Mouse (Mus musculus) CD4-positive, CD25-positive, alpha-beta regulatory T cell, adult 2 months (primary cell): ENCODE measurements at regions not wholly inside any gene's neighbourhood (a gene's known extent, or its start where the extent isn't known, plus 50 kb on each side); places are given as distances from the start of the nearest gene placed in this dataset.

Source experiments
- DNase-seq: peaks from one replicate; pipeline ENCODE4 v3.0.0-alpha.2; 2012; ENCODE audit warnings: low read depth, low spot score

DNA sequence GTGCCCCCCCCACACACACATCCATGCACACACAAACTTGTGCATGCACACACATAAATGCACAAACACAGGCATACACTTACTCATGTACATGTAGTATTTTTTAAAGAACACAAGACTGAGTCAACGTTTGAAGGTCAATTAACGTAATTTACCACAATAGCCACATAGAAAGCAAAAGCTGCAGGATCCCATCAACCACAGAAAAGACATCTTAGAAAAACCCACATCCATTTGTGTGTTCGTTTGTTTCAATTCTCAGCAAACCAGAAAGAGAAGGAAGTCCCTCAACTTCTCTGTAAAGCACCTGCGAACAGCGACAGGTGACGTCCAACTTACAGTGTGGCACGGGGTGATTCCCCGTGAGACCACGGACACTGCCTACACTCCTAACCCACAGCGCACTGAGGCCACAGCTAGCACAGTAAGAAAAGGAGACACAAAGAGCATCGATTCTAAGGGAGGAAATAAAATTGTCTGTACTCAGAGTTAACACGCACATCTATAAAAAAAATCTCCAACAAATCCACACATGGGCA is 53.8 kb downstream of the Dio3 start:
- DNase-seq, result peak; percentile 50

DNA sequence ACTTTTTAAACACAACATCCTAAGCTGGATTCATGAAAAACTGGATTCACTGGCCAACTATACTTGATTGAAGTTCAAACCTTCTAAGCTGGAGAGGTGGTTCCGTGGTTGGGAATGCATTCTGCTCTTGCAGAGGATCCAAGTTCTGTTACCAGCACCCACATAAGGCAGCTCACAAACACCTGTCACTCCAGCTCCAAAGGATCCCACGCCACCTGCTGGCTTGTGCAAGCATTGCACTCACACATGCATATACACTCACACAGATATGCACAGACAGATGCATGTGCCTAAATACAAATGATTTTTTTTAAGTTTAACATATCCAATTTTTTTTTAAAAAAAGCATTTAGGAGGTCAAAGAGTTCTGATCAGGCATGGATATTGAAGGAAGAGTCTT is 55.7 kb downstream of the Dio3 start:
- peak; percentile 7 for DNase-seq

DNA sequence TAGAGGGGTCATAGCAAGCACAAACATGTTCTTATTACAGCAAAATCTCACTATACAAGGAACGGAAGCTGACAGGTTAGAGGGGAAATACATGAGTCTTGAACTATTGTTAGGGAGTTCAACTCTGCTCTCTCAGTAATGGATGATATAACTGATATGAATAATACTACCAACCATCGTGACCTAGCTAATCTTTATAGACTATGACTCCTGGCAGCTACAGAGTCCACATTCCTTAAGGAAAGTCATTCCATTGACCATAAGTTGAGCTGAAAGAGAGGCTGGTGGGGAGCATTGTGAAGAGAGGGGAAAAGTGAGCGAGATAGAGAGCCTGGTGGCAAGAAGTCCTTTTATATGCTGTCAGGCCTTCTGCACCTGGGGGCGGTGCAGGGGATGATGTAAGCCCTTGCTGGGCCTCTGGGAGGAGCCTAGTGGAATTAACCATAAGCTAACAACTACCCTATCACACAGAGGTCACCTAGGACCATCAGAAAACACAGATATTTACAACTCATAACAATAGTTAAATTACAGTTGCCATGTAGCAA is 65.5 kb downstream of the Dio3 start:
- DNase-seq, result no peak

DNA sequence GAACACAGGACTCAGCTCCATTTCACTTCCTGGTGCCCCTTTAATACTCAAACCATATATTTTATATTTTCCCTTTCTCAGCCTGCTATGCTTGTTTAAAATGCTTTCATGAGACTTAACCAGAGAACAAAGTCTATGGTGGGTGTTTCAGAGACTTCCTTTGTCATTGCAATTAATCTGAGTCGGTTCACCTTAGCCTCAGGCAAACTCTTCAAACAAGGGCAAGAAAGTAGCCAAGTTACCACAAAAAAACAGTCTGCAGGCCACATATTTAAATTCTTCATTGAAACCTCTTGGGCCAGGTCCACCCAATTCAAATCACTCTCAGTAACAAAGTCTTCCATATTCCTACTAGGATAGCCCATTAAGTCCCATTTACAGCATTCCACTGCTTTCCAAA is 70.8 kb downstream of the Dio3 start:
- no peak for DNase-seq

DNA sequence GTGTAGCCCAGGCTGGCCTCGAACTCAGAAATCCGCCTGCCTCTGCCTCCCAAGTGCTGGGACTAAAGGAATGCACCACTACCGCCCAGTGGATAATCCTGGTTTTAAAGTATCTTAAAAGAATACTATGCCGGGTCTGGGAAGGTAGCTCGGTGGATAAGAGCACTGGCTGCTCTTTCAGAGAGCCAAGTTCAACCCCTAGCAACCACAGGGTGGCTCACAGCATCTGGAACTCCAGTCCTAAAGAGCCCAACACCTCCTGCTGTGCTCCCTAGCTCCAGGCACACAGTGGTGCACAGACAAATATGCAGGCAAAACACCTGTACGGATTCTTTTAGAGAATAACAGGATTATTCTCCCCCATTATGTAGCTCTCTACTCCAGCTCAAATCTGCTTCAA is 77.0 kb downstream of the Dio3 start:
- DNase-seq, result no peak

DNA sequence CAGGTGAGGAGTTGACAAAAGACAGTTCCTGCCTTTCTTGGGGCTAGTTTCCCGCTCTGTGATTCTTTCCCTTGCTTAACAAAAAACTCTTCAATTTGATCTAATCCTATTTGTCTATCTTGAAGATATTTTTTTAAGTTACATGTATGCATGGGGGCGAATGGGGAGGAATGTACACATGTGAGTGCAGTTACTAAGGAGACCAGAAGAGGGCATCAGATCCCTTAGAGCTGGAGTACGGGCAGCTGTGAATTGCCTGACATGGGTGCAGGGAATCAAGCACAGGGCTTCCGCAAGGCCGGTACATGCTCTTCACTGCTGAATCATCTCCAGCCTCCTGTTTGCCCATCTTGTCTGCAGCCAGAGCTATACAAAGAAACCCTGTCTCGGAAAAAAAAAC is 79.8 kb upstream of the Ppp2r5c start:
- DNase-seq, result no peak

DNA sequence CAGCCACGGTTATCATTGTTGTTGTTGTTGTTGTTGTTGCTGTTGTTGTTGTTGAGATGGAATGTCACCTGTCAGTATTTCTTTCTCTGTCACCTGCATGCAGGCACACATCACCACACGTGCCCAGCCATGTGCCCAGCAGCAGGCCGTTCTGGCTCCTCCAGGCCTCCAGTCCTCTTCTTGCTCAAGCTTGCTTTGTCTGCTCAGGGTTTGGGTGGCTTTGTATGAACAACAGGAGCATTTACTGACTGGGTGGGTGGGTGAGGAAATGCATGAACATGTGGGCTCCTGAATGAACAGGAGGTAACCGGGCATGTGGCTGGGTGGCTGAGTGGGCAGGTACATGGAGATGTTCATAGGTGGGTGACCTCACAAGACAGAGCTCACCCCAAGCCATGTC is 79.1 kb upstream of the Ppp2r5c start:
- no peak for DNase-seq

DNA sequence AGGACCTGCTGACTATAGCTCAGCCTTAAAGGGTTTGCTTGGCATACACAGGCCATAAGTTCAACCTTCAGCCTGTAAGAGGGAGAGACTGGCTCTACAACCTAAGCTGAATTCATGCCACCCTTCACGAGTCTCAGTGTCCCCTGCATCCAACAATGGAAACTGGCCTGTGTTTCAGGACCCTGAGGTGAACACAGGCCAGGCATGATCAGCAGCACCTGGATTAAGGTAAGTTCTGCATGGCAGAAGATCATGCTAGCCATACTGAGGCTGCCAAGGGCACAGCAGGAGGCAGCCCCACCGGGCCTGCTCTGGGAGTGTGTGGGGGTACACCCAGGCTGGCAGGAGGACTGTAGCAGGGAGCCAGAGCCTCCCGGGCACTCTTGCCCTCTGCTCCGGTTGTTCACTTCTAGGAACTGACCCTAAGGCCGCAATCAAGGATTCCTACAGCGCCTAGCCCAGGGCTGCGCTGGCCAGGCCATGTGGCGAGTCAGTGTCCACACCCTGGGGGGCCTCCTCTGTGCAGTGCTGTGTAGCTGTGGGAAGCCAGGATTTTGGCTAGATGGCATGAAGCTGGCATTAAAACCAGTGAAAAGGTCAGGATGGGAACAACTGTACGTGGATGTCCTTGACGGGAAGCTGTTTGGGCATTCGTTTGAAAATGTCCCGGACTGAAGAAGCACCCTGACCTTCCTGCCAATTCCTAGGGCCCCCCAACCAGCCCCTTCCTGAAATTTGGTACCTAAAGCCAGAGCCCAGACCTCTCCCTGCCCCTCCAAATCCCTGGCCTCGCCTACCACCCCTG is 74.8 kb upstream of the Ppp2r5c start:
- DNase-seq, result no peak

DNA sequence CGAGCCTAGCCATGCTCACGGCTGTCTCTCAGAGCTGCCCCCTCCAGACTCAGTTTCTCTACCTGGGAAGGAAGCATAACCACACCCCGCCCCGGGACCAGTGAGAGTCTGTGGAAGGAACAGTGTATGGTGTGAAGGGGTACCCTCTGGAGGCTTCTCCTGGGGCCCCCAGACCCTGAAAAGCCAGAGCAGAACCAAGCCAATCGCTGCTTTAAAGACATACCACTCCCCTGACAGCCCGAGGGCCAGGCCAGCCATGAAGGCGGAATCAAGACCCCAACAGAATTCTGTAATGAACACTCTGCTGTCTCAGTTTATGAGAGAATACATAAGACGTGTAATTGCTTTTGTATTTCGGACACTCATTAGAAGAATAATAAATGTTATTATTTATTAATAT is 73.9 kb upstream of the Ppp2r5c start:
- DNase-seq, result no peak

DNA sequence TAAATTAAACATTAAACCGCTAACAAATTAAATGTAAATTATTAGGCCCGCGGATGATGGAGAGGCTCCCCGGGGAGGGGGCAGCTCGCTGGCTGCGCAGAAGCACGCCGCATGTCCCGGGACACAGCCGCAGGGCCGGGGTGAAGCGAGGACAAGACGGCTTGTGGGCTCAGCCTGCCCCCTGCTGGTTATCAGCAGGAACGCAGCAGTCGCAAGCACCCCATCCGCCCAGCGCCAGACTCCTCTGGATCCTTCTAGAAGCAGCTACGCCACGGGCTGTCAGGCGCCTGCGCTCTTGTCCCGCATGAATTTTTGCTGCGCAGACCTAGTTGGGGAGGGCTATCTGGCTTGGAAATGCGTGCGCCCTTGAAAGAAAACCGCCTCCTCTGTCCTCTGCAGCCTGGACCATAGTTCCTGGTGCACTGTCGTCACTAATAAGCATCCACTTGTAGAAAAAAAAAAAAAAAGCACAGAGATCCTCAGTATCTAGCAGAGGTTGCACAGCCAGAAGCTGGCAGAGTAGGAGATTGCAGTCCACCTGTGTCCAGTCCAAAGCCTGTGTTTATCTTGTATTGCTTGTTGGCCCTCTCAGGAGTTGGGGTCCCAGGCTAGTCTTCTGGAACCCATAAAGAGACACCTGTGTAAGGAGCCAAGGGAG is 73.4 kb upstream of the Ppp2r5c start:
- peak; percentile 94 for DNase-seq

DNA sequence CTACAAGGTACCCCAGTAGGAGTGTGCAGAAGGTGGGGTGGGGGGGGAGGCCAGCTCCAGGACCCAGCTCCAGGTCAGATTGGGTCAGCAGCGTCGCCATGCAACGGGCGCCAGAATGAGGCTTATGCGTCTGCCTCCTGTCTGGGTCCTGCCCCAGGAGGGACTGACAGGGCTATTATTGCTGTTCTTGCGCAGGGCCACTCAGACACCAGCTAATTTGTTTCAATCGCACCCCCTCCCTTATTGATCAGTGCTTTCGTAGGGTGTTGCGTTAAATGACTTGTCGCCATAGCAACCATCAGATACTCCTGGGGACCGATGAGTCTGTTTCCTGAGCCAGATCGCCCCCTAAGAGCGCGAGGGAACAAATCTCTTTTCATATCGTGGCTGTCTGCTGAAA is 71.8 kb upstream of the Ppp2r5c start:
- peak; percentile 87 for DNase-seq

DNA sequence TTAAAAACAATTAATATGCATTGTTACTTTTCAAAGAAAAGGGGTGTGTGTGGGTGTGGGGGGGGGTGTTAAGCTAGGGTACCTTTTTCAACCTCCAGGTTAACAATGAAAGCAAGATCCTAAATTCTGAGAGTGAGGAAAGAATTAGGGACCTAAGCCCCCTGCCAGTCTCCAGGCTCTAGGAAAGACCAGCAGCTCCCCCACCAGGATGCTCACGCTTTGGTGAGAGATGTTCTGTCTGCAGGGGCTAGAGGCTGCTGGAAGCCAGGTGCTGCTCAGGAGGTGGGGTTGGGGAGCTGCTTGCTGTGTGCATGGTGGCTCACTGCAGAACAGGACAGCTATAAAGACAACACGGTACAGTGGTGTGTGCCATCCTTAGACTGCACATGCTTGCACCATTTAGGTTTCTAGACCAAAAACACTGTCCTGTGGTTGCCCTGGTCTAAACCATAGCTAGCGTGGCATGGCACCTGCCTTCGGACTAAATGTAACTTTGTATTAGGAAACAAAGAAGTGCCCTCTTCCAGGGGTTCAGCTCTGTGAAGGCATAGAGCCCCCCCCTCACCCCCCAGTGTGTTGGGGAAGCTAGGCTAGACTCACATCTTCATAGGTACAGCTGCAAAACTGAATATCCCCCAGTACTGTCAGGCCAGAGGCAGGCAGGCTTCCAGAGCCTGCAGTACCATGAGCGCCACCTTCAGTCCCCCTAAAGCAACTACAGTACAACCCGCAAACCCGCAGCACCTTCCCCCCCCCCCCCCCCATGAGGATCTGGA is 70.7 kb upstream of the Ppp2r5c start:
- peak; percentile 81 for DNase-seq

DNA sequence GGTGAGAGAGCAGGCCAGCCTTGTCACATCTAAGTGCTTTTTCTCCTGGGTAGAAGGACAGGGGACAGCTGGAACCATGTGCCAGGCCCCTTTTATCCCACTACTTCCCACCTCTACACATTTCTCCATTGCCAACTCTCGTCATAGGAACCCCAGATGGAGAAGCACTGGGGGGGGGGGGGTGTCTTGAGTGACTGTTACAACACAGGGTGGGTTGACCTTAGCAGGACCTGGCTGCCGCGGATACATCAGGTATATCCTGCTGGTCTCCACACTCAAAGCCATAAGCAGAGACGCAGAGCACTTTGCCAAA is 70.1 kb upstream of the Ppp2r5c start:
- DNase-seq, result no peak

DNA sequence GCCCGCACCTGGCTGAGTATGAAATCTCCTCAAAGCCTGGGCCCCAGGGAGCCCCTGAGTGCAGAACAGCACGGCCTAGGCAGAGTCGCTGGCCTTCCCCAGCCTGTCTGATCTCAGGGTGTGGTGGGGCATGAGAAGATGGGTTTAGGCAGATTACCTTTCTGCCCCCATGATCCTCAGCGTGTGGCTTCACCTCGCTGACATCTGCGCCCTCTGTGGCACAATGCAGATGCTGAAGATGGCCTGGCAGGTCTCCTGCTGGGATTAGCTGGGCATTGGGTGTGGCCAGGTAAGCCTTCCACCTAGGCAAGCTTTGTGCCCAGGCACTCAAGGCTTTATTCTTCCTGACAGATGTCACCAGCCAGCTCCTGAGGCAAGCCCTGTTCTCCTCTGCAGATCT is 69.6 kb upstream of the Ppp2r5c start:
- no peak for DNase-seq

DNA sequence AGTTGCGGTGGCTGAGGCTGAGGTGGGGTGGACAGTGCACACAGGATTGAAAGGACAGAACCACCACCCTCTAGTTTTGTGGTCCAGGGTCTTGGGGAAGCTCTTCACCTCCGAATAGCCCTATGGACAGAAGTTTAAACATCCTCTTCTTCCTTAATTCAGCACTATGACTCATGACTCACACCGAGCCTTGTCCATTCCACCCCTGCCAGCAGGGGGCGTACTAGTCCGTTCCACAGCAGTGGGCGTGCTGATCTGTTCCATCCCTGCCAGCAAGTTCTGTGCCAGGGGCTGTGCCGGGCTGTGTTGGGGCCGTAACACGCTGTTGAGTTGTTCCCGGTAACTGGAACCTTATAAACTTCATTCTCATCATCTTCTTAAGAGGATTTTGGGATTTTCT is 69.2 kb upstream of the Ppp2r5c start:
- DNase-seq, result peak; percentile 89

DNA sequence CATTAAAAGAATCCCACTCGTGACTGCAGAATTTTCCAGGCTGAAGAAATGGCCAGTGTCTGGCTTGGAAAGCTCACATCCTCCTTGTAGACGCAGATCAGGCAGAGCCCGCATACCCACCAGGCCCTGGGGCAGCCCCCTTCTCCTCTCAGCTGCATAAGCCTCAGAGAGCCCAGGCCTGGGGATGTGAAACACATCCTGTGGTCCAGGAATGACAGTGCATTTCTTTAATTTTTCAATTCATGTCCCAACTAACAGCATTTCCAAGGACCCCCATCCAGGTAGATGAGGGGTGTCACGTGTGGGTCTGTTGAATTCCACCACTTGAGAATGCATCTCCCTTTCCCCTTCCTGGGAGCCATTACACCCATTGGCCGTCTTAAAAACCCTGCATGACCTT is 68.6 kb upstream of the Ppp2r5c start:
- DNase-seq, result no peak

DNA sequence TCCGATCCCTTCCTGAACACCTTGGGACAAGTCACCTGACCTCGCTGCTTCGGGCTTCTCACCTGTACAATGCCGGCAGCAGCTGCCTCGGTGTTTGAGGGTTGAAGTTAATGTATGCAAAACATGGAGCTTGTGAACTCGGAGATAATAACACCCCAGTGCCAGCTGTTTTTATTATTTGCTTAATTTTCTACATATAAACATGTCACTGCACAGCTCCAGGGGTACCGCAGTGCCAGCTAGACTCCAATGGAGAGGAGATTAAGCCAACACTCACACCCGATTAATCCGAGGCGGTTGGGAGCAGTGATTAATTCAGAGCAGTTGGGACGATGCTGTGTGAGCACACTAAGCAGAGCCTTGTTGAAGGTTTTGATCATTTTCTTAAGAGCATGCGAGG is 67.2 kb upstream of the Ppp2r5c start:
- DNase-seq, result no peak

DNA sequence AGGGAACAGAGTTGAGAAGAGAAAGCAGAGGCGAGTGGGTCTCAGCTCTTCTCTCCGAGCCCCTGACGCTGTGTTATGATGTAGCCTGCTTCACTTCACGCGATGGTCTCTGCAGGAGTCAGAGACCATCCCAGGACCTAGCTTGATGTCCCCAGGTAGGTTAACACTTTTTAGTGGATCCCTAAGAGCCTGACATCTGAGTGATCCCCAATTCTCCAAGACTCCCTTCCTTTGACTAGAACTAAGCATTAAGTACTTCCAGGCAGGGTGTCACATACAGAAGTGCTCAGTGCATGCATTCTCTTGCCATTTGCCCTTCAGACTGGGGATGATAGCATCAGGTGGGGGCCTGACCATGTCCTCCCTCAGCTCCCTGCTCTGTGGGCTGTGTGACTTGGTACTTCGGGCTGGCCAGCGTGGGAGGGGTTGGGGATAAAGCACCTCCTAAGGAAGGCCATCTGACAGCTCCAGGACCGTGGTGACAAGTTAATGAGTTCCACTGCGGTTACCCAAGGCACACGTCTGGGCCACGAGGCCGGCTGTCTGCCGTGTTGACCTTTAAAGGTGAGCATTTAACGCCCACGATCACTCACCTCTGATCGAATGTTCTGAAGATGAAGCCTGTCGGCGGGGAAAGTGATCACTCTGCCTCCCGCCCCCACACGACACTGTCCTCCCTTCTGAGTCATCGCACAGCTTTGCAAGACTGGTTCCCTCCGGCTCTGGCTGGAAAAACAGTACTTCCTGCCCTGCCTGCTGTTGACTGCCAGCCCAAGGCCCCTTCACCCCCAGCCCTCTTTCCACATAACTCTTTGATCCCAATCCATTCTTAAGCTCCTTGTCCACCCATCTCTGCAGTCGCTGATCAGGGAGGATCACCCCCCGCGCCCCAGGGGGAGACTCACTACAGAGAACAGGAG is 65.8 kb upstream of the Ppp2r5c start:
- DNase-seq, result peak; percentile 89

DNA sequence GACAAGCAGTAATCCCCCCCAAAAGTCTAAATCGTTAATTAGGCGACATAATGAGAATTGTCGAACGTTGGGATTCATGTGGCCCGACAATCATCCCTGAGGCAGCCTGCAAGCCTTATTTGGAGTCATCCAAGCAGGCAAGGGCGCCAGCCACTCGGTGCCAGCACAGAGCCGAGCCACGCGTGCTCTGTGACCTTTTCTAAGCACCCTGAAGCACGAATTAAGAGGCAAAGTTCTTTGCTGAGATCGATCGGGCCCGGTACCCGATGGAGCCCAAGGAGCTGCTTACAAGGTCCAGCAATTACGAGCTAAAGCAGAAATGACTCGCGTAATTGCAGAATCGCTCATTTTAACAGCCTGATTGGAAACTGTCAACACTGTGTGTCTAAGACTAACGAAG is 61.9 kb upstream of the Ppp2r5c start:
- no peak for DNase-seq

DNA sequence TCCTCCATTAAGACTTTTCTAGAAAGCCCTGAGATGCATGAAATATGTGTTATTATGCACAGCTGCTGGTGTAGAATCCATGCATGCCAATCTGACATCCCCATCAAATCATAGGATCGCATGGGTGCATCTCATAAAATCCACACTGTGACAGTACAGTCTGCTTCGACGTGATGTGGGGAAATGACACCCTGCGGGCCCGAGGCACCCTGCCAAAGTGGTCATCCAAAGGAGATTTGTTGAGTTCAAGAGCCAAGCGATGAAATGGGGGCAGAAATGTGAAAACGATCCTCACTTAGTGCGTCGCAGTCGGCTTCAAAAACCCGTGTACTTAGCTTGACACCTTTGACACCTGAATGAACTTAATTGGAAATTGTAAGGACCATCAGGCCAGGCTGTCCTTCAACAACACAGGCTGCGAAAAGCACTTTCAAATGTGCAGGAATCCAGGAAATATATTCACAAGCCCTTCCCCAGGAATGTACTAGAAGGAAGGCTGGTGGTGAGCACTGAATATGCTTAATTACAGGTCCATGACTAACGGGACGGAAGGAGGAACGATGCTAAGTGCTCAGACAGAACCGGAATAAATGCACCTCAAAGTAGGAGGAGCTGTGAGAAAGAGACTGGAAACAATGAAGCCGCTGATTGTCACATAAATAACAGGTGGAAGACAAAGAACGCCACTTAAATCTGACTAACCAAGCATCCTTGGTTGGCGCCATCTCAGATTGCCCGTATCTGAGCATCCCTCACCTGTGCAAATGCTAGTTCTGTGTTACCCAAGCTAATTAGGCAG is 60.9 kb upstream of the Ppp2r5c start:
- DNase-seq, result peak; percentile 45
